Mouse (Mus musculus) heart, adult 9 months (tissue): Measurements from ENCODE around the gene Aurka.

ENCODE experiments used
- DNase-seq, 2 experiments: peaks; one replicate each; pipeline ENCODE4 v3.0.0; 2022; ENCODE audit warnings: low spot score in 2 of 2

The Aurka gene

GRCm38 (mm10) chr2:172370411-172371223 lies at the start of gene Aurka, which contains the start of gene Cstf1:
Gene Aurka (minus strand): TSS chr2:172370535.
Gene Cstf1 (plus strand): TSS chr2:172370681.
- peak; percentile 95 to 97 for DNase-seq

- DNase-seq: no peak
These were observed 47.9 kb upstream of the Aurka start for GRCm38 (mm10) chr2:172418208-172418607.

- no peak for DNase-seq
These were observed 46.5 kb upstream of the Aurka start for GRCm38 (mm10) chr2:172416876-172417275.

GRCm38 (mm10) chr2:172416218-172416617 lies 45.9 kb upstream of the Aurka start:
- no peak for DNase-seq

- DNase-seq: no peak
These were observed 43.6 kb upstream of the Aurka start for GRCm38 (mm10) chr2:172413894-172414293.

GRCm38 (mm10) chr2:172413273-172413672 lies 42.9 kb upstream of the Aurka start:
- DNase-seq: no peak

GRCm38 (mm10) chr2:172412454-172412853 lies 42.1 kb upstream of the Aurka start:
- no peak for DNase-seq

- no peak for DNase-seq
These were observed 40.8 kb upstream of the Aurka start for GRCm38 (mm10) chr2:172411091-172411490.

GRCm38 (mm10) chr2:172410686-172411085 lies 40.4 kb upstream of the Aurka start:
- no peak for DNase-seq

GRCm38 (mm10) chr2:172407499-172407898 lies 37.2 kb upstream of the Aurka start:
- DNase-seq: no peak

GRCm38 (mm10) chr2:172406173-172406572 lies 35.8 kb upstream of the Aurka start:
- peak in 1 of 2 experiments; percentile 21 for DNase-seq

GRCm38 (mm10) chr2:172405011-172405410 lies 34.7 kb upstream of the Aurka start:
- no peak for DNase-seq

GRCm38 (mm10) chr2:172404239-172404638 lies 33.9 kb upstream of the Aurka start:
- DNase-seq: no peak

GRCm38 (mm10) chr2:172401116-172401825 lies 30.9 kb upstream of the Aurka start:
- DNase-seq: peak; percentile 29 to 63

- peak in 1 of 2 experiments; percentile 24 for DNase-seq
These were observed 29.6 kb upstream of the Aurka start for GRCm38 (mm10) chr2:172399901-172400300.

- DNase-seq: no peak
These were observed 25.6 kb upstream of the Aurka start for GRCm38 (mm10) chr2:172395961-172396360.

GRCm38 (mm10) chr2:172394671-172395070 lies 24.3 kb upstream of the Aurka start:
- no peak for DNase-seq

- no peak for DNase-seq
These were observed 23.7 kb upstream of the Aurka start for GRCm38 (mm10) chr2:172394052-172394392.

GRCm38 (mm10) chr2:172393391-172394051 lies 23.2 kb upstream of the Aurka start, which contains the start of gene Cass4:
Gene Cass4 (plus strand): TSS chr2:172393794.
- peak in 1 of 2 experiments; percentile 24 for DNase-seq

GRCm38 (mm10) chr2:172392041-172392521 lies 21.7 kb upstream of the Aurka start:
- no peak for DNase-seq

- no peak for DNase-seq
These were observed 20.0 kb upstream of the Aurka start for GRCm38 (mm10) chr2:172390341-172390740.

GRCm38 (mm10) chr2:172384715-172385114 lies 14.4 kb upstream of the Aurka start:
- no peak for DNase-seq
